Mouse (Mus musculus): ENCODE measurements around the gene Kifc1. TPM values are rescaled to one million over a fixed set of nuclear protein-coding genes. Genes with fewer than 3 reads are reported as not detected.
A peak's percentile ranks its signal among the peaks of the same experiment; 100 is the strongest.

Gene Kifc1
- polyA plus RNA-seq (2012; rRNA removed): 2.5 and 2.6 TPM in 2 replicates

GRCm38 (mm10) chr17:33890533-33891059 is at the start of gene Kifc1:
Gene Kifc1 (minus strand): TSS chr17:33890661.
- peak; percentile 99 to 100 for DNase-seq (ENCODE audit: extremely low spot score in 1 of 2, low spot score in 1 of 2)

- no peak for DNase-seq (ENCODE audit: extremely low spot score in 1 of 2, low spot score in 1 of 2)
These were observed 48.3 kb upstream of the Kifc1 start for GRCm38 (mm10) chr17:33938783-33939182.

DNA sequence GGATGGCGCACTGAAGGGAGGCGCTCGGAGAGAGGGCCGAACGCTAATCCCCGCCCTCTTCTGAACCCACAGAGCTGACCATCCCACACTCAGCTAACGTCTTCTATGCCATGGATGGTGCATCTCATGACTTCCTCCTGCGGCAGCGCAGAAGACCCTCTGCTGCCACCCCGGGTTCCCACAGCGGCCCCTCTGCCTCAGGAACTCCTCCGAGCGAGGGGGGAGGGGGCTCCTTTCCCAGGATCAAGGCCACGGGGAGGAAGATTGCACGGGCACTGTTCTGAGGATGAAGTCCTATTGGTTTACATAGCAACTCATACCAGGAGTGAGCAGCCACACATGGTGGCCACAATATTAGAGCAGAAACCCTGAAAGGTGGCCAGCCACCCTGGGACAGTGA is 46.5 kb upstream of the Kifc1 start:
- no peak for DNase-seq (ENCODE audit: extremely low spot score in 1 of 2, low spot score in 1 of 2)

GRCm38 (mm10) chr17:33935422-33936055 is 45.1 kb upstream of the Kifc1 start:
- DNase-seq (ENCODE audit: extremely low spot score in 1 of 2, low spot score in 1 of 2): no peak

GRCm38 (mm10) chr17:33932970-33933369 is 42.5 kb upstream of the Kifc1 start:
- DNase-seq (ENCODE audit: extremely low spot score in 1 of 2, low spot score in 1 of 2): no peak

DNA sequence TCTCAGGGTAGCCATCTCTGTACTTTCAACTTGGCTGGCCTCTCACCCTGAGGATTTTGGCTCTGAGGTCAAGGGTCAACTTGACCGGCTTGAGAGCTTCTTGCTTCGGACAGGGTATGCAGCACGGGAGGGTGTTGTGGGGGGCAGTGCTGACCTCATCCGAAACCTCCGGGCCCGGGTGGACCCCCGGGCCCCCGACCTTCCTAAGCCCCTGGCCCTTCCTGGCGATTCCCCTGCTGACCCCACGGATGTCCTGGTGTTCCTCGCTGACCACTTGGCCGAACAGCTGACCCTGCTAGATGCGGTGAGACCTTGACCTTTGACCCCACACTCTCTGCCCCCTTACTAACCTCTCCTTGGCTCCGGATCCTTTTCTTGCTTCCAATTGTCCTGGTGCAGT is 42.0 kb upstream of the Kifc1 start:
- no peak for DNase-seq (ENCODE audit: extremely low spot score in 1 of 2, low spot score in 1 of 2)

DNA sequence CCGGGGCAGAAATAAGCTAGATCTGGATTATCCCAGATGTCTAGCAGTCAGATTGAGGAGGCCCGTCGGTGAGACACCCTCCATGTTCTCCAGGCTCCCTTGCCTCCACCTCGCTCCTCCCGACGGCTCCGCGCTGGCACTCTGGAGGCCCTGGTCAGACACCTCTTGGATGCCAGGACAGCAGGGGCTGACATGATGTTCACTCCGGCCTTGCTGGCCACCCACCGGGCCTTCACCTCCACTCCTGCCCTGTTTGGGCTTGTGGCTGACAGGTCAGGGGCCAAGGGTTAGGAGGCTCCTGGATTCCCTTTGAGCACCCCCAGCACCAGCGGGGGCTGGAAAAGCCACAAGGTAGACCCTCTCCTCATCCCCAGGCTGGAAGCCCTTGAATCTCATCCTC is 41.5 kb upstream of the Kifc1 start:
- DNase-seq (ENCODE audit: extremely low spot score in 1 of 2, low spot score in 1 of 2): no peak

GRCm38 (mm10) chr17:33931159-33931866 is 40.9 kb upstream of the Kifc1 start:
- DNase-seq (ENCODE audit: extremely low spot score in 1 of 2, low spot score in 1 of 2): no peak

GRCm38 (mm10) chr17:33930280-33931158 is 40.1 kb upstream of the Kifc1 start:
- peak in 1 of 2 experiments; percentile 80 for DNase-seq (ENCODE audit: extremely low spot score in 1 of 2, low spot score in 1 of 2)

- DNase-seq (ENCODE audit: extremely low spot score in 1 of 2, low spot score in 1 of 2): peak; percentile 69 to 94
These were observed 39.2 kb upstream of the Kifc1 start, which contains the start of gene Rgl2 for GRCm38 (mm10) chr17:33929371-33930279. Gene Rgl2 (plus strand): TSS chr17:33929543.

DNA sequence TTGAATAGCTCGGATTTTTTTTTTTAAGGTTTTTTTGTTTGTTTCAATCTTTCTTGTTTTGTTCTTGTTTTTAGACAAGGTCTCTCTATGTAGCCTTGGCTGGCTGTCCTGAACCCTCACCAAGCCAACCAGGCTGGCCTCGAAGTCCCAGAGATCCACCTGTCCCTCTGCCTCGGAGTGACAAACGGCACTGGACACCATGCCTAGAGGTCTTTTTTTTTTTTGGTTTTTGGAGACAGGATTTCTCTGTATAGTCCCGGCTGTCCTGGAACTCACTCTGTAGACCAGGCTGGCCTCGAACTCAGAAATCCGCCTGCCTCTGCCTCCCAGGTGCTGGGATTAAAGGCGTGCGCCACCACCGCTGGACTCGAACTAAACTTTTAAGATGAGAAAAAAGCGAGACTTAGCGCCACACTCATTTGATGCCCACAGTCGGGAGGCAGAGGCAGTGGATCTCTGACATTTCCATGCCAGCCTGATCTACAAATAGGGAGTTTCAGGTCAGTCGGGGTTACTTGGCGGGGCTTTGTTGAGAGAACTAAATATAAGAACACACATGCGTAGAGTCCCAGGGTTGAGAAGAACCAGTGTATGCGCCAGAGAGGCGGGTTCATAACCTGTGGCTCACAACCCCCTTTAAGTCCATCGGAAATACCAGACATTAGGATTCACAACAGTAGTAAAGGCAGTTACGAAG is 37.9 kb upstream of the Kifc1 start:
- no peak for DNase-seq (ENCODE audit: extremely low spot score in 1 of 2, low spot score in 1 of 2)

DNA sequence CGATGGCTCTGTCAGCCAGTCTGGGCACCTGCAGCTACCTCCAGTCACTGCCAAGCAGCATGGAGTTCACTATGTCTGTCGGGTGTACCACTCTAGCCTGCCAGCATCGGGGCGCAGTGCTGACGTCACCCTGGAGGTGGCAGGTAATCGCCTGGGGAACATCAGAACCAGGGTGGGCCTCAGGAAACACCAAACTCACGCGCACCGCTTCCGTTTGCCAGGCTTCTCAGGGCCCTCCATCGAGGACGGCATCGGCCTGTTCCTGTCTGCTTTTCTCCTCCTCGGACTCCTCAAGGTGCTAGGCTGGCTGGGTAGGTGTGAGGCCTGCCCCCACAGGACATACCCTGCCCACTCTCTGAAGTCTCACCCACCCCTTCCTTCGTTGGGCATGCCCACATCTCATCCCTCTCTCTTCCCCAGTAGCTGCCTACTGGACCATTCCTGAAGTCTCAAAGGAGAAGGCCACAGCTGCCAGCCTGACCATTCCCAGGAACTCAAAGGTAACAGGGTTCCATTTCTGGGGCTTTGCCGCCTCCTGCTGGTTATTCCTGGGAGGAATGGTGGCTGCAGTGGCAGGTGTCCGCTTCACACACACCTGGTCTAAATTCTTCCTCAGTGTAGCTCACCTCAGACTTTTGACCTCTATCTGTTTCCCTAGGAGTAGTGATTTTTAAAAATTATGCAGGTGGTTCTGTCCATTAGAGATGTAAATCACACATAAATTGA is 35.9 kb upstream of the Kifc1 start:
- no peak for DNase-seq (ENCODE audit: extremely low spot score in 1 of 2, low spot score in 1 of 2)

- DNase-seq (ENCODE audit: extremely low spot score in 1 of 2, low spot score in 1 of 2): no peak
These were observed 35.1 kb upstream of the Kifc1 start for GRCm38 (mm10) chr17:33925406-33926116.

- no peak for DNase-seq (ENCODE audit: extremely low spot score in 1 of 2, low spot score in 1 of 2)
These were observed 34.3 kb upstream of the Kifc1 start for GRCm38 (mm10) chr17:33924577-33925283.

- no peak for DNase-seq (ENCODE audit: extremely low spot score in 1 of 2, low spot score in 1 of 2)
These were observed 30.9 kb upstream of the Kifc1 start for GRCm38 (mm10) chr17:33921361-33921760.

GRCm38 (mm10) chr17:33920282-33921097 is 30.0 kb upstream of the Kifc1 start:
- peak in 1 of 2 experiments; percentile 90 for DNase-seq (ENCODE audit: extremely low spot score in 1 of 2, low spot score in 1 of 2)

Data from frontal cortex, adult 2 months (tissue).